Mouse (Mus musculus) heart, embryonic 13.5 days (tissue): ENCODE data around the gene Il15ra. TPM values are rescaled to one million over a fixed set of nuclear protein-coding genes. Genes with fewer than 3 reads are reported as not detected.
"Not testable (repeated sequence)": the region's sequence is repeated elsewhere in the genome, so short reads cannot be mapped to it uniquely, and the experiment has no call there.

Source experiments
- ATAC-seq: fragments of 200-750 bp; cut with Nextera tagmentation; 2 replicates; pipeline ENCODE4 v1.8.0; 2017; ENCODE audit warnings: moderate TSS enrichment; ENCODE audit not compliant: insufficient number of reproducible peaks, low FRiP score, low TSS enrichment; ENCODE audit errors: extremely low read depth
- H3K27ac ChIP-seq: fragments of 300-500 bp; sonication (generic); replicated peaks from 2 replicates; pipeline ENCODE4 v1.5.1; 2015; ENCODE audit warnings: moderate library complexity, mild to moderate bottlenecking, inconsistent platforms
- H3K27me3 ChIP-seq: fragments of 300-500 bp; sonication (generic); replicated peaks from 2 replicates; pipeline ENCODE4 v1.6.1; 2015; ENCODE audit warnings: mild to moderate bottlenecking, inconsistent platforms
- H3K36me3 ChIP-seq: fragments of 300-500 bp; sonication (generic); 2 replicates; pipeline ENCODE4 v1.6.1; 2015; ENCODE audit warnings: mild to moderate bottlenecking, inconsistent platforms
- H3K4me1 ChIP-seq: fragments of 300-500 bp; sonication (generic); 2 replicates; pipeline ENCODE4 v1.6.1; 2015; ENCODE audit warnings: inconsistent platforms
- H3K4me2 ChIP-seq: fragments of 300-500 bp; sonication (generic); 2 replicates; pipeline ENCODE4 v1.6.1; 2015; ENCODE audit warnings: inconsistent platforms, mild to moderate bottlenecking, moderate library complexity
- H3K4me3 ChIP-seq: fragments of 300-500 bp; sonication (generic); 2 replicates; pipeline ENCODE4 v1.5.1; 2015; ENCODE audit warnings: moderate library complexity, mild to moderate bottlenecking, inconsistent platforms
- H3K9ac ChIP-seq: fragments of 300-500 bp; sonication (generic); 2 replicates; pipeline ENCODE4 v1.6.1; 2015; ENCODE audit warnings: inconsistent platforms, mild to moderate bottlenecking, moderate library complexity
- H3K9me3 ChIP-seq: fragments of 300-500 bp; sonication (generic); 2 replicates; pipeline ENCODE4 v1.6.1; 2016; ENCODE audit warnings: inconsistent platforms
- WGBS: fragments of 180-500 bp; shearing (Covaris S2); methylation state at CpG from one replicate; pipeline ENCODE4 v1.1.7; 2015; ENCODE audit warnings: mixed read lengths; 5-methylcytosine and 5-hydroxymethylcytosine counted together
- polyA plus RNA-seq: library from polyadenylated mRNA; unstranded; fragments of >200 nt; fragmentation: Nextera tagmentation; extraction: Ambion mirVana; gene quantifications from 2 replicates; pipeline ENCODE4 v1.2.1, GENCODE M21; 2015

The Il15ra gene
- polyA plus RNA-seq, 1 experiment from 2014 or later, result 6.6 TPM

DNA sequence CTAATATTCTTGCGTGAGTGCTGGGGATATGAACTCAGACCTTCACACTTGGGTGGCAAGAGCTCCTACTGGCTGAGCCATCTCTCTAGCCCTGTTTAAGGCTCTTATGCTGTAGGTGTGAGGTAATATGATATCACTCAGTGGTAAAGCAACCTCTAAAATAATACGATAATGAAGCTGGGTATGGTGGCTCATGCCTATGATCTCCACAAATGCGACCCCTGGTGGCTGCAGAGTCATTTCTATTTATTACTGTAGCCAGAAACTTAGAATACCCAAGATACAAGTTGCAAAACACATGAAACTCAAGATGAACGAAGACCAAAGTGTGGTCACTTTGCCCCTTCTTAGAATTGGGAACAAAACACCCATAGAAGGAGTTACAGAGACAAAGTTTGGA is 5.0 kb downstream of the Il15ra start:
- not testable (repeated sequence) for H3K9ac ChIP-seq, H3K4me2 ChIP-seq, H3K4me3 ChIP-seq, H3K27ac ChIP-seq, ATAC-seq, H3K27me3 ChIP-seq, H3K9me3 ChIP-seq, H3K36me3 ChIP-seq
- 50% methylated on average over 4 of the region's 4 CpGs for WGBS
- H3K4me1 ChIP-seq, result peaks cover 13% of the 10 kb centered on the region

DNA sequence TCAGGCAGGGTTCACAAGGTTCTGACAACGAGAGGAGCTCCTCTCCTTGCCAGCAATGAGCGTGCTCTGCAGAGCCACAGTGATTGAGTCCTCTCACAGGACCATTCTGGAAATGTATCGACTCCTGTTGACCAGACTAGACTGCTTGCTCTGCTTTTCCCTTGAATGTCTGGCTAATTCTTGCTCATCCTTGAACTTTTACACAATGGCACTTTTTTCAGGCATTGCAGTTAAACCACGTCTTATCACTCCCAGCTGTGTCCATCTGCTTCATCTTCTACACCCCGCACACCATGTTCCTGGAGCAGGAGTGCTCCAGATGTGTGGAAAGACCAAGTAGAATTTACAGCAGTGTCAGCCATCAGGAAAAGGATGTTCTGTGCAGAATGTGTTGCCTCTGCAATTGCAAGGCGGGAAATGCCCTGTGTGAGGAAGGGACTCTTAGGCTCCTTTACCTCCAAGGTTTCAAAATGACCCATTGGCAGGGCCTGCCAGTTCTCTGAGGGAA is 7.4 kb downstream of the Il15ra start:
- WGBS, result 80% methylated on average over 6 of the region's 6 CpGs
- ATAC-seq, result no peak

DNA sequence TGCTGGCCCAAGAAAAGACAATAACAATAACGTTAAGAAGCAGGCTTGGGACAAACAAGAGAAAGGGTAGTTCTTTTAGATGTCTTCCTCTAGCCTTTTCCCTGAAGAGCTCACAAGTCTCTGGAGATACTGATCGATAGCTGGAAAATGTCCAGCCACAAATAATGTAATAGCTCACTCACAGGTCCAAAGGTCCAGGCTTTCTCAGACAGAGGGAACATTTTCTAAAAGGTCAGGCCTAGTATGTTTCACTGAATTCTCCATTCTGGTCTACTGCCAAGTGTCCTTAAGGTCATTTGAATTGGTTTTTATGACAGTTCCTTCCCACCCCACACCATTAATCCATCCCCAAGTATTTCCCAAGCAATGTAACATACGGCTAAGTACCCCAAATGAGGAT is 7.9 kb downstream of the Il15ra start:
- Histone ChIP-seq H3K4me2 (no peak overlapping the region), H3K27me3 (no peaks in the 10 kb centered on the region), H3K36me3 (no peaks in the 10 kb centered on the region), H3K4me3 (no peak overlapping the region), H3K4me1 (no peaks in the 10 kb centered on the region), H3K9ac (no peak overlapping the region), H3K27ac (no peak overlapping the region), H3K9me3 (no peaks in the 10 kb centered on the region)
- WGBS, result 74% methylated on average over 3 of the region's 3 CpGs
- no peak for ATAC-seq

More for the DNA sequence above, 7.4 kb downstream of the Il15ra start:
- no peak overlapping the region for H3K27ac ChIP-seq
- H3K27me3 ChIP-seq, result no peaks in the 10 kb centered on the region
- no peak overlapping the region for H3K4me2 ChIP-seq
- H3K4me1 ChIP-seq, result no peaks in the 10 kb centered on the region
- no peak overlapping the region for H3K4me3 ChIP-seq
- no peaks in the 10 kb centered on the region for H3K9me3 ChIP-seq
- no peak overlapping the region for H3K9ac ChIP-seq
- no peaks in the 10 kb centered on the region for H3K36me3 ChIP-seq

DNA sequence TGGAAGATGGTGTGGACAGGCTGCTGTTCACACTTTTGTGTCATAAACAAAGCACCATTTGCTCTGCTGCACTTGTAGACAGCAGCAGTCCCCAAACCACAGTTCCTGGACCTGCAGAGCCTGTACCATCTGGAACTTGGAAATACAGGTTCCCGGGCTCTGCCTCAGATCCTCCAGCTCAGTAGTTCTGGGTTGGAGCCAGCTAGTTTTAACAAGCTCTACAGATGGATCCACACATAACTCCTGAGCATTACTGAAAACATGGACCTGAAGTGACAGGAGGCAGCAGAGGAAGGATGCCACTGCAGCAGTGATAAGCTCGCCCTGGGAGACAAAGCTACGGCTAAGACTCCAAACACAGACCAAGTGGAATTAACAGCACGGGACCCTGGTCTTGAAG is 9.4 kb downstream of the Il15ra start:
- Histone ChIP-seq H3K4me2 (no peak overlapping the region), H3K27me3 (no peaks in the 10 kb centered on the region), H3K9me3 (no peaks in the 10 kb centered on the region), H3K9ac (no peak overlapping the region), H3K27ac (no peak overlapping the region), H3K36me3 (peaks cover 4% of the 10 kb centered on the region), H3K4me3 (no peak overlapping the region), H3K4me1 (no peaks in the 10 kb centered on the region)
- no peak for ATAC-seq
- 65% methylated on average over 4 of the region's 4 CpGs for WGBS

DNA sequence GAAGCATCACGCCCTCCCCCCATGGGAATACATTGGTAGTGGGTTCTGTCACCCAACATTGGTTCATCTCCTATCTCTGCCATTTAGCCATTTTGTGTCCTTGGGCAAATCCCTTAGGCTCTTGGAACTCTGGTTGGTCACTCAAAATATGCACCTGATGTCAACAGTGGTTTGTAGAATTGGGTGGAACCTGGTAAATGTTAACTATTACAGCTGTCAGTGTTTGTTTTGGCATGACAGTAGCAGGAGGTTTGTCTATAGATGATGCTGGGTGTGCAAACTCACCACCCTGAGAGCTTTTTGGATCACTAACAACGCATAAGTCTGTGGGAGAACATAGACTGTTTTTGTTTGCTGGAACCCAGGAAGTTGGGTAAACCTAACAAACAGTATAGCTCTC is 13.5 kb downstream of the Il15ra start:
- Histone ChIP-seq H3K4me2 (no peak overlapping the region), H3K36me3 (peaks cover 14% of the 10 kb centered on the region), H3K4me1 (no peaks in the 10 kb centered on the region), H3K27ac (no peak overlapping the region), H3K27me3 (no peaks in the 10 kb centered on the region), H3K4me3 (no peak overlapping the region), H3K9me3 (no peaks in the 10 kb centered on the region), H3K9ac (no peak overlapping the region)
- 75% methylated on average over 2 of the region's 2 CpGs for WGBS
- no peak for ATAC-seq

DNA sequence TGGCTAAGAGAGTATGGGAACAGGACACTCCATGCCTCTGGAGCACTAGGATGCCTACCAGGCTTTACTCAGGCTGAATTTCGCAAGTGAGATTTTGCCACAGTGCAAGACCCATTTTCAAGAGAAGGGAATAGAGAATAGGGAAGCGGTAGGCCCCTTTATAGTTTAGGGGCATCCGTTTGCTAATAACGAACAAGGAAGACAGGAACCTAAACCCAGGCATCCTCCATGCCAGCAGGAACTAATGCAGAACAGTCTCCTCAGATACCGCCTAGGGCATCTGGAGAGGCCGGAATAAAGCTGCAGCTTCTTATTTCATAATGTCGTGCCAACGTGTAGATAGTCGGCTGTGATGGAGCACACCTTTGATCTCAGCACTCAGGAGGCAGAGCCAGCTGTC is 17.5 kb downstream of the Il15ra start:
- Histone ChIP-seq H3K27me3 (no peaks in the 10 kb centered on the region), H3K4me3 (no peak overlapping the region), H3K9me3 (no peaks in the 10 kb centered on the region), H3K27ac (no peak overlapping the region), H3K36me3 (peaks cover 14% of the 10 kb centered on the region), H3K9ac (no peak overlapping the region), H3K4me2 (no peak overlapping the region), H3K4me1 (no peaks in the 10 kb centered on the region)
- ATAC-seq, result no peak
- 78% methylated on average over 9 of the region's 9 CpGs for WGBS

DNA sequence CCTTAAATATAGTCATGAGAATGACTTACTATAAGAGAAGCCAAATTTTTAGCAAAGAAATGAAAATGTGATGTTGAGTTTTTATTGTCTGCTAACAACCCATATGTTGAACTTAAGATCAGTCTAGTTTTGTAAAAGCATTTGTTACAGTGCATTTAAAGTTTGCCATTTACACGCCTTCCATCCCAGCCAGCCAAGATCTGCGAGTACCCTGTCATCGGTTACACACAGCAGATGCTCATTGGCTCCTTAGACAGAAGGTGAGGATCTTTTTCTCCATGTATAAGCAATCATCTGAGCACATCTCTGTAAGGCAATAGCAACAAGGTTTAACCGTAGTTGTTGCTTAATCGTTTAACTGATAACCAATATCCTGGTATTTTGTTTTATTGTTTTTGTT is 22.5 kb downstream of the Il15ra start:
- 0 out of 2 replicates have a peak, but pooled peaks cover 3% of the 10 kb centered on the region for H3K36me3 ChIP-seq
- no peak for ATAC-seq
- no peaks in the 10 kb centered on the region for H3K9me3 ChIP-seq
- no peaks in the 10 kb centered on the region for H3K4me1 ChIP-seq
- whole genome bisulfite sequencing, result 86% methylated on average over 5 of the region's 5 CpGs
- H3K4me2 ChIP-seq, result no peak overlapping the region
- H3K27me3 ChIP-seq, result no peaks in the 10 kb centered on the region
- H3K27ac ChIP-seq, result no peak overlapping the region
- H3K9ac ChIP-seq, result no peak overlapping the region
- no peak overlapping the region for H3K4me3 ChIP-seq

DNA sequence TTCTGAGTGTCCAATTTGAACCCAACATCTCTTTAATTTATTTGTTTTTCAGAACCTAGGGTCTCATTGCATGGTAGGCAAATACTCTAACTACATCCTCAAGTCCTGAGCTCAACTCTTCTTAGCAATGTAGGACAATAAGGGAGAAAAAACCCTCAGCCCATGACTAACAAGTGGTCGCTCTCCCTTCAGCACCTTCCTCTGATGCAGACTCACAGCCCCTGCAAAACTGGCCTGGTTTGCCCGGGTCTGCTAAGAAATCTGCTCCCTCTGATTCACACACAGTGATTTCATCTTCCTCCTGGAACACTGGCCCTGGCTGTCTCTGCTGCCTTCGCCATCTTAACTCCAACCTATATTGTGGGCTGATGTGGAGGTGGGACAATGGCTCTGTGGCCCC is 24.0 kb downstream of the Il15ra start:
- ATAC-seq, result no peak
- H3K4me3 ChIP-seq, result no peak overlapping the region
- 0 out of 2 replicates have a peak, but pooled peaks cover 3% of the 10 kb centered on the region for H3K36me3 ChIP-seq
- no peaks in the 10 kb centered on the region for H3K9me3 ChIP-seq
- H3K4me2 ChIP-seq, result no peak overlapping the region
- H3K27ac ChIP-seq, result no peak overlapping the region
- no peak overlapping the region for H3K9ac ChIP-seq
- WGBS, result 56% methylated on average over 3 of the region's 3 CpGs
- H3K27me3 ChIP-seq, result no peaks in the 10 kb centered on the region
- H3K4me1 ChIP-seq, result no peaks in the 10 kb centered on the region

DNA sequence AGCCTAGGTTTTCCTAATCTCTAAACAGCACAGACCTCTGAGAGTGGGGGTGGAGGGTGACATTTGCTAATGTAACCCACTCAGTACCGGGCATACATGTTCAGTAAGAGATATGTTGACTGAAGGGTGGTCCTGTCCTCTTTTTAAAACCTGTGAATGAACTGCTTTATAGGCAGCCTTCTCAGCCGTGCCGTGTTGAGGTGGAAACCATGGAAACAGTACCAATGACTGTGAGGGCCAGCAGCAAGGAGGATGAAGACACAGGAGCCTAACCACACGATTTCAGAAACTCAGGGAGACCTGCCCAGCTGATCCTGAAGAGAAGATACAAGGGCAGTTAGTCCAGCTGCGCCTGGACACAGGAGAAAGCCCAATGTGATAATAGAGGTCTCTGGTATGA is 27.9 kb downstream of the Il15ra start:
- Histone ChIP-seq H3K27ac (no peak overlapping the region), H3K9me3 (no peaks in the 10 kb centered on the region), H3K4me3 (no peak overlapping the region), H3K4me1 (no peaks in the 10 kb centered on the region), H3K9ac (no peak overlapping the region), H3K4me2 (no peak overlapping the region), H3K36me3 (peaks cover 8% of the 10 kb centered on the region), H3K27me3 (no peaks in the 10 kb centered on the region)
- 73% methylated on average over 5 of the region's 5 CpGs for WGBS
- no peak for ATAC-seq

DNA sequence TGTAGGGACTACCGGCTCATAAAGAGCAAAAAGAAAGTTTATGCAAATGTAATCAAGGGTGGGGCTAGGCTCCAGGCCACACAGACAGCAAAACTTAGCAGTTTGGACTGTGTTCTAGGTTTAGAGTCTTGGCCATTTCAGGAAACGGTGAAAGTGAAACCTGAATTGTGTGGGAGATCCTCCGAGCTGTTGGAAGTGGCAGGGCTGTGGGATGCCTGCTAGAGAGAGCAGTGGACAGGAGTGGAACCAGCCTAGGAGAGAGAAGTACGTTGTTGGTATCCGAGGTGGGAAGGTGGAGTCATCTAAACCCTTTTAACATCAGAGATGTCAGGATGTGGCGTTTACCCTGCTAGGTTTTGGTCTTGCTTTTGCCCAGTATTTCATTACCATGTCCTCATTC is 30.8 kb downstream of the Il15ra start:
- Histone ChIP-seq H3K4me3 (no peak overlapping the region), H3K27ac (no peak overlapping the region), H3K4me1 (no peaks in the 10 kb centered on the region), H3K27me3 (no peaks in the 10 kb centered on the region), H3K36me3 (peaks cover 34% of the 10 kb centered on the region), H3K4me2 (no peak overlapping the region), H3K9ac (no peak overlapping the region), H3K9me3 (no peaks in the 10 kb centered on the region)
- 71% methylated on average over 6 of the region's 6 CpGs for WGBS
- ATAC-seq, result no peak

DNA sequence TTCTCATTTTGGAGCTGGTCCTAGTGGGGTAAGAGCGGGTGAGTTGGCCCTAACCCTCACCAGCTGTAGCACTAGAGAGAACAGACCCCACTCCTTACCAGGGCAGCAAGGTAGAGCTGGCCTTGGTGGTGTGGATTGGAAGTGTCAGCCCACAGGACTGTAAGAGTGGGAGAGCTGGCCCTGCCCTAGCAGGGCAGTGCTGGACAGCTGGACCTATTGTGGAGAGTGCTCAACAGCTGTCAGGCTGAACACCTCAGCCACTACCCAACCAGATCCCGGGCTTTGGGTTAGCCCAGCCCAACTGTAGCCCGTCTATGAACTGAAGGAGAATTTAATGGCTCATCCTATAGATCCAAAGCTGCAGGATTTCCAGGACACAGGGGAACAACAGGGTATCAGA is 33.7 kb downstream of the Il15ra start:
- H3K4me2 ChIP-seq, result no peak overlapping the region
- H3K9me3 ChIP-seq, result no peaks in the 10 kb centered on the region
- no peak overlapping the region for H3K27ac ChIP-seq
- H3K27me3 ChIP-seq, result no peaks in the 10 kb centered on the region
- WGBS, result 87% methylated on average over 3 of the region's 3 CpGs
- no peak overlapping the region for H3K4me3 ChIP-seq
- peaks cover 64% of the 10 kb centered on the region for H3K36me3 ChIP-seq
- no peak overlapping the region for H3K9ac ChIP-seq
- no peak for ATAC-seq
- H3K4me1 ChIP-seq, result no peaks in the 10 kb centered on the region

DNA sequence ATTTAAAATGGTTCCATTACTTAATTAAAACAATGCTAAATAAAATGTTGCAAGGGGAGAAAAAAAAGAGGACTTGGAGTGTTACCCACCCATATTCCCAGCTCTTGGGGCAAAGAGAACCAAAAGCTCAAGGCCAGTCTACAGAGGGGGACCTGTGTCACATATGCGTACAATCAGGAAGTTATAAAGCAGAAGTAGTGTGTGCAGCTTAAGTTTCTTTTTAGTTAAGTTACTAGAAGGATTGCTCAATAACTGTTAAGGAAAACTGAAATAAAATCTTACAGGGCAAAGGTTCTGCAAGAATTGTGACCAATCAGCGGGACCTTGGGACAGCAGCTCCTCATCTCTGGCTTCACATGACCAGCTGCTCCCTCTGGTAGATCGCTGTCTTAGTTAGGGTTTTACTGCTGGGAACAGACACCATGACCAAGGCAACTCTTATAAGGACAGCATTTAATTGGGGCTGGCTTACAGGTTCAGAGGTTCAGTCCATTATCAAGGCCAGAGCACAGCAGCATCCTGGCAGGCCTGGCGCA is 34.5 kb downstream of the Il15ra start:
- 92% methylated on average over 4 of the region's 4 CpGs for WGBS

More for the DNA sequence above, 34.5 kb downstream of the Il15ra start:
- Histone ChIP-seq H3K9ac (no peak overlapping the region), H3K36me3 (peaks cover 71% of the 10 kb centered on the region), H3K27me3 (no peaks in the 10 kb centered on the region), H3K4me2 (no peak overlapping the region), H3K9me3 (no peaks in the 10 kb centered on the region), H3K27ac (no peak overlapping the region), H3K4me3 (no peak overlapping the region), H3K4me1 (no peaks in the 10 kb centered on the region)
- no peak for ATAC-seq
